Mouse (Mus musculus) spleen, adult 2 months (tissue): ENCODE measurements at regions not wholly inside any gene's neighbourhood (a gene's known extent, or its start where the extent isn't known, plus 50 kb on each side); places are given as distances from the start of the nearest gene placed in this dataset.

ENCODE experiments used
- CTCF ChIP-seq: fragments of 200-500 bp; IDR thresholded peaks from 2 replicates; pipeline ENCODE4 v1.5.1; 2011; ENCODE audit warnings: mild to moderate bottlenecking, inconsistent platforms; ENCODE audit not compliant: insufficient read depth, insufficient read length, insufficient replicate concordance; ENCODE audit errors: extremely low read depth
- POLR2A ChIP-seq: fragments of 200-500 bp; IDR thresholded peaks from 2 replicates; pipeline ENCODE4 v1.6.1; 2011; ENCODE audit warnings: low read depth, low read length, inconsistent platforms

DNA sequence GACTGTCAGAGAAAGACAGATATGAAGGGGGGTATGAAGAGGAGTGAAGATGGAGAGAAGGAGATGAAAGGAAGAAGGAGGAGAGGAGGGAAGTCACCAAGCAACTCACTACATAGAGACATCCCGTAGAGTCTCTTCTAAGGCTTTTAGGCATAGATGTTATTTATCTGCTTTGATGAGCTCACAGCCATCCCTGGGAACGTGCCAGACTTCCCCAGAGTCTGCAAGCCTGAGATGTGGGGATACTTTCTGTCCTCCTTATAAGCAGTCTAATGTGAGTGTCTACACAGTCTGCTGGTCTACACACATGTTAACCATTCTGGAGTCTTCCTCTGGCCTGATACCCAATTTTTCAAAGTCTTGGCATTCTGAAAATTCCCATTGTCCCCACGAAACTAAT, 166.0 kb upstream of the Tox3 start:
- no peak for TF ChIP-seq POLR2A
- TF ChIP-seq CTCF = no peak
